Mouse (Mus musculus) liver, embryonic 15.5 days (tissue): Measurements from ENCODE around the gene Ccdc69. TPM values are rescaled to one million over a fixed set of nuclear protein-coding genes. Genes with fewer than 3 reads are reported as not detected.

Experiments used
- ATAC-seq: fragments of 200-750 bp; cut with Nextera tagmentation; 2 replicates; pipeline ENCODE4 v1.8.0; 2017; ENCODE audit warnings: moderate number of reproducible peaks, mild to moderate bottlenecking, moderate library complexity; ENCODE audit not compliant: insufficient read depth
- H3K27ac ChIP-seq: fragments of 300-500 bp; sonication (generic); replicated peaks from 2 replicates; pipeline ENCODE4 v1.5.1; 2015; ENCODE audit warnings: mild to moderate bottlenecking, inconsistent platforms
- H3K27me3 ChIP-seq: fragments of 300-500 bp; sonication (generic); 2 replicates; pipeline ENCODE4 v1.6.1; 2015; ENCODE audit warnings: mild to moderate bottlenecking, inconsistent platforms
- H3K36me3 ChIP-seq: fragments of 300-500 bp; sonication (generic); replicated peaks from 2 replicates; pipeline ENCODE4 v1.6.1; 2015; ENCODE audit warnings: moderate library complexity, mild to moderate bottlenecking, inconsistent platforms
- H3K4me1 ChIP-seq: fragments of 300-500 bp; sonication (generic); replicated peaks from 2 replicates; pipeline ENCODE4 v1.6.1; 2015; ENCODE audit warnings: inconsistent platforms
- H3K4me2 ChIP-seq: fragments of 300-500 bp; sonication (generic); 2 replicates; pipeline ENCODE4 v1.6.1; 2015; ENCODE audit warnings: moderate library complexity, mild to moderate bottlenecking, inconsistent platforms
- H3K4me3 ChIP-seq: fragments of 300-500 bp; sonication (generic); replicated peaks from 2 replicates; pipeline ENCODE4 v1.5.1; 2015; ENCODE audit warnings: mild to moderate bottlenecking, inconsistent platforms
- H3K9ac ChIP-seq: fragments of 300-500 bp; sonication (generic); 2 replicates; pipeline ENCODE4 v1.6.1; 2015; ENCODE audit warnings: moderate library complexity, mild to moderate bottlenecking, inconsistent platforms
- H3K9me3 ChIP-seq: fragments of 300-500 bp; sonication (generic); replicated peaks from 2 replicates; pipeline ENCODE4 v1.6.1; 2016; ENCODE audit warnings: inconsistent platforms
- WGBS: fragments of 180-500 bp; shearing (Covaris S2); methylation state at CpG from one replicate; pipeline ENCODE4 v1.1.7; 2015; ENCODE audit warnings: mixed read lengths; ENCODE audit not compliant: insufficient replicate concordance; 5-methylcytosine and 5-hydroxymethylcytosine counted together
- polyA plus RNA-seq: library from polyadenylated mRNA; unstranded; fragments of >200 nt; fragmentation: Nextera tagmentation; extraction: Ambion mirVana; gene quantifications from 2 replicates; pipeline ENCODE4 v1.2.1, GENCODE M21; 2015

Gene Ccdc69
- polyA plus RNA-seq, 1 experiment from 2014 or later: 1.4 TPM

- WGBS: 2% methylated on average over 9 of the region's 9 CpGs
- 0 out of 2 replicates have a peak, but pooled peaks cover under 1% of the 10 kb centered on the region for H3K27me3 ChIP-seq
- ATAC-seq: no peak
Observed at GRCm38 (mm10) chr11:55039591-55039990, 38.3 kb downstream of the Ccdc69 start.

GRCm38 (mm10) chr11:55036601-55037000, 41.3 kb downstream of the Ccdc69 start:
- no peaks in the 10 kb centered on the region for H3K9me3 ChIP-seq
- no peak for ATAC-seq
- 36% methylated on average over 3 of the region's 3 CpGs for WGBS
- H3K4me1 ChIP-seq: peaks cover 25% of the 10 kb centered on the region
- no peak overlapping the region for H3K9ac ChIP-seq
- H3K4me3 ChIP-seq: no peak overlapping the region
- no peak overlapping the region for H3K4me2 ChIP-seq
- no peak overlapping the region for H3K27ac ChIP-seq
- H3K27me3 ChIP-seq: peaks cover 8% of the 10 kb centered on the region; the same call in 1 of the 2 replicates
- no peaks in the 10 kb centered on the region for H3K36me3 ChIP-seq

More at GRCm38 (mm10) chr11:55039591-55039990, 38.3 kb downstream of the Ccdc69 start:
- no peaks in the 10 kb centered on the region for H3K4me1 ChIP-seq
- no peaks in the 10 kb centered on the region for H3K9me3 ChIP-seq
- H3K27ac ChIP-seq: no peak overlapping the region
- H3K9ac ChIP-seq: no peak overlapping the region
- H3K36me3 ChIP-seq: no peaks in the 10 kb centered on the region
- no peak overlapping the region for H3K4me2 ChIP-seq
- no peak overlapping the region for H3K4me3 ChIP-seq

- no peaks in the 10 kb centered on the region for H3K36me3 ChIP-seq
- H3K9me3 ChIP-seq: no peaks in the 10 kb centered on the region
- peak within 1 kb of the TSS; percentile 62 for H3K4me3 ChIP-seq
- H3K27me3 ChIP-seq: peaks cover 8% of the 10 kb centered on the region; the same call in 1 of the 2 replicates
- H3K4me1 ChIP-seq: peaks cover 41% of the 10 kb centered on the region
- ATAC-seq: peak; percentile 83
- under 1% methylated on average over 40 of the region's 41 CpGs for WGBS
- H3K9ac ChIP-seq: peak within 1 kb of the TSS; percentile 52
- H3K4me2 ChIP-seq: peak within 1 kb of the TSS; percentile 77
- H3K27ac ChIP-seq: peak within 1 kb of the TSS; percentile 41; the same call in 1 of the 2 replicates
Observed at GRCm38 (mm10) chr11:55033040-55033660, 44.8 kb downstream of the Ccdc69 start, which contains the start of gene Anxa6. Anxa6 (minus strand) TSS chr11:55033445.

GRCm38 (mm10) chr11:55032286-55032685, 45.6 kb downstream of the Ccdc69 start:
- Histone ChIP-seq H3K9me3 (no peaks in the 10 kb centered on the region), H3K36me3 (no peaks in the 10 kb centered on the region), H3K9ac (peak overlapping the region; percentile 52), H3K27me3 (peaks cover 8% of the 10 kb centered on the region; the same call in 1 of the 2 replicates), H3K4me1 (peaks cover 46% of the 10 kb centered on the region), H3K4me2 (peak overlapping the region; percentile 77), H3K27ac (peak overlapping the region; percentile 41; the same call in 1 of the 2 replicates), H3K4me3 (peak overlapping the region; percentile 62)
- whole genome bisulfite sequencing: 18% methylated on average over 5 of the region's 5 CpGs
- ATAC-seq: no peak

- peak overlapping the region; percentile 62 for H3K4me3 ChIP-seq
- peak overlapping the region; percentile 41; the same call in 1 of the 2 replicates for H3K27ac ChIP-seq
- peaks cover 8% of the 10 kb centered on the region; the same call in 1 of the 2 replicates for H3K27me3 ChIP-seq
Observed at GRCm38 (mm10) chr11:55031991-55032280, 46.0 kb downstream of the Ccdc69 start.

GRCm38 (mm10) chr11:55031211-55031990, 46.5 kb downstream of the Ccdc69 start:
- Histone ChIP-seq H3K4me2 (peak overlapping the region; percentile 77), H3K27ac (0 out of 2 replicates have a peak overlapping the region, but pooled peaks have one; percentile 30), H3K36me3 (no peaks in the 10 kb centered on the region), H3K9me3 (no peaks in the 10 kb centered on the region), H3K27me3 (peaks cover 8% of the 10 kb centered on the region; the same call in 1 of the 2 replicates), H3K9ac (no peak overlapping the region), H3K4me1 (peaks cover 53% of the 10 kb centered on the region), H3K4me3 (peak overlapping the region; percentile 62)
- no peak for ATAC-seq
- WGBS: 19% methylated on average over 10 of the region's 10 CpGs

More at GRCm38 (mm10) chr11:55031991-55032280, 46.0 kb downstream of the Ccdc69 start:
- H3K9me3 ChIP-seq: no peaks in the 10 kb centered on the region
- ATAC-seq: no peak
- H3K4me2 ChIP-seq: peak overlapping the region; percentile 77
- WGBS: 7% methylated on average over 2 of the region's 4 CpGs
- no peaks in the 10 kb centered on the region for H3K36me3 ChIP-seq
- no peak overlapping the region; the same call in 1 of the 2 replicates for H3K9ac ChIP-seq
- H3K4me1 ChIP-seq: peaks cover 49% of the 10 kb centered on the region

- peak overlapping the region; percentile 19; the same call in 1 of the 2 replicates for H3K4me2 ChIP-seq
- no peak for ATAC-seq
- whole genome bisulfite sequencing: 37% methylated on average over 2 of the region's 2 CpGs
- no peak overlapping the region for H3K4me3 ChIP-seq
- no peak overlapping the region for H3K9ac ChIP-seq
- no peaks in the 10 kb centered on the region for H3K36me3 ChIP-seq
- H3K4me1 ChIP-seq: peaks cover 69% of the 10 kb centered on the region
- peaks cover 6% of the 10 kb centered on the region; the same call in 1 of the 2 replicates for H3K27me3 ChIP-seq
- H3K27ac ChIP-seq: peak overlapping the region; percentile 39
- H3K9me3 ChIP-seq: no peaks in the 10 kb centered on the region
Observed at GRCm38 (mm10) chr11:55028509-55028908, 49.4 kb downstream of the Ccdc69 start.

- Histone ChIP-seq H3K4me1 (peaks cover 69% of the 10 kb centered on the region), H3K27ac (0 out of 2 replicates have a peak overlapping the region, but pooled peaks have one; percentile 5), H3K4me2 (no peak overlapping the region; the same call in 1 of the 2 replicates), H3K36me3 (no peaks in the 10 kb centered on the region), H3K27me3 (no peaks in the 10 kb centered on the region), H3K9ac (no peak overlapping the region), H3K4me3 (no peak overlapping the region), H3K9me3 (no peaks in the 10 kb centered on the region)
- WGBS: 52% methylated on average over 2 of the region's 2 CpGs
- no peak for ATAC-seq
Observed at GRCm38 (mm10) chr11:55027204-55027855, 50.6 kb downstream of the Ccdc69 start.

- Histone ChIP-seq H3K27me3 (no peaks in the 10 kb centered on the region), H3K9me3 (no peaks in the 10 kb centered on the region), H3K4me2 (no peak overlapping the region), H3K4me3 (no peak overlapping the region), H3K4me1 (peaks cover 69% of the 10 kb centered on the region), H3K9ac (no peak overlapping the region), H3K36me3 (no peaks in the 10 kb centered on the region), H3K27ac (no peak overlapping the region)
- no peak for ATAC-seq
- 79% methylated on average over 4 of the region's 4 CpGs for WGBS
Observed at GRCm38 (mm10) chr11:55025896-55026295, 52.0 kb downstream of the Ccdc69 start.

- H3K9ac ChIP-seq: no peak overlapping the region
- H3K9me3 ChIP-seq: no peaks in the 10 kb centered on the region
- H3K4me1 ChIP-seq: peaks cover 76% of the 10 kb centered on the region
- WGBS: 59% methylated on average over 3 of the region's 3 CpGs
- no peak overlapping the region for H3K4me3 ChIP-seq
- H3K27me3 ChIP-seq: no peaks in the 10 kb centered on the region
- peak overlapping the region; percentile 66 for H3K27ac ChIP-seq
- no peak for ATAC-seq
- 0 out of 2 replicates have a peak, but pooled peaks cover 3% of the 10 kb centered on the region for H3K36me3 ChIP-seq
- peak overlapping the region; percentile 34 for H3K4me2 ChIP-seq
Observed at GRCm38 (mm10) chr11:55023583-55023982, 54.3 kb downstream of the Ccdc69 start.
